Mouse (Mus musculus) embryonic facial prominence, embryonic 10.5 days (tissue): ENCODE measurements at regions not wholly inside any gene's neighbourhood (a gene's known extent, or its start where the extent isn't known, plus 50 kb on each side); places are given as distances from the start of the nearest gene placed in this dataset.

ENCODE experiments used
- DNase-seq: peaks from one replicate; pipeline ENCODE4 v3.0.0-alpha.2; 2017; ENCODE audit warnings: low spot score
- H3K27ac ChIP-seq: fragments of 300-500 bp; sonication (generic); replicated peaks from 2 replicates; pipeline ENCODE4 v1.5.1; 2016; ENCODE audit warnings: mild to moderate bottlenecking
- H3K27me3 ChIP-seq: fragments of 300-500 bp; sonication (generic); replicated peaks from 2 replicates; pipeline ENCODE4 v1.6.1; 2016; ENCODE audit warnings: low read depth, mild to moderate bottlenecking; ENCODE audit not compliant: poor library complexity, severe bottlenecking
- H3K36me3 ChIP-seq: fragments of 300-500 bp; sonication (generic); replicated peaks from 2 replicates; pipeline ENCODE4 v1.6.1; 2016; ENCODE audit warnings: mild to moderate bottlenecking, moderate library complexity
- H3K4me1 ChIP-seq: fragments of 300-500 bp; sonication (generic); 2 replicates; pipeline ENCODE4 v1.6.1; 2016
- H3K4me3 ChIP-seq: fragments of 300-500 bp; sonication (generic); 2 replicates; pipeline ENCODE4 v1.5.1; 2016; ENCODE audit warnings: mild to moderate bottlenecking, moderate library complexity
- H3K9me3 ChIP-seq: fragments of 300-500 bp; sonication (generic); 2 replicates; pipeline ENCODE4 v1.6.1; 2016; ENCODE audit warnings: mild to moderate bottlenecking
- WGBS: fragments of 180-500 bp; shearing (Covaris S2); methylation state at CpG from one replicate; pipeline ENCODE4 v1.1.7; 2016; 5-methylcytosine and 5-hydroxymethylcytosine counted together

- no peak overlapping the region for H3K4me3 ChIP-seq
Observed at GRCm38 (mm10) chr2:179293114-179293513, 149.1 kb upstream of the Cdh4 start.

GRCm38 (mm10) chr2:179297057-179297456, 145.2 kb upstream of the Cdh4 start:
- no peak overlapping the region for H3K4me3 ChIP-seq
- H3K27ac ChIP-seq = no peak overlapping the region
- H3K9me3 ChIP-seq = no peaks in the 10 kb centered on the region
- peak; percentile 12 for DNase-seq
- H3K36me3 ChIP-seq = no peaks in the 10 kb centered on the region
- H3K27me3 ChIP-seq = peaks cover 2% of the 10 kb centered on the region; the same call in 1 of the 2 replicates
- H3K4me1 ChIP-seq = peaks cover 17% of the 10 kb centered on the region
- 58% methylated on average over 9 of the region's 9 CpGs for WGBS

More at GRCm38 (mm10) chr2:179293114-179293513, 149.1 kb upstream of the Cdh4 start:
- Histone ChIP-seq H3K36me3 (no peaks in the 10 kb centered on the region), H3K27ac (no peak overlapping the region), H3K4me1 (peaks cover 22% of the 10 kb centered on the region), H3K9me3 (no peaks in the 10 kb centered on the region), H3K27me3 (no peaks in the 10 kb centered on the region)
- no peak for DNase-seq
- 78% methylated on average over 8 of the region's 8 CpGs for WGBS

- Histone ChIP-seq H3K27me3 (peaks cover 55% of the 10 kb centered on the region), H3K4me1 (peaks cover 34% of the 10 kb centered on the region), H3K9me3 (no peaks in the 10 kb centered on the region), H3K27ac (no peak overlapping the region), H3K36me3 (no peaks in the 10 kb centered on the region), H3K4me3 (no peak overlapping the region)
- no peak for DNase-seq
- 47% methylated on average over 8 of the region's 8 CpGs for WGBS
Observed at GRCm38 (mm10) chr2:179303765-179304164, 138.5 kb upstream of the Cdh4 start.

GRCm38 (mm10) chr2:179307286-179307931, 134.8 kb upstream of the Cdh4 start:
- Histone ChIP-seq H3K27ac (no peak overlapping the region), H3K4me3 (no peak overlapping the region), H3K9me3 (no peaks in the 10 kb centered on the region), H3K27me3 (peaks cover 72% of the 10 kb centered on the region), H3K4me1 (peaks cover 34% of the 10 kb centered on the region), H3K36me3 (no peaks in the 10 kb centered on the region)
- 4% methylated on average over 11 of the region's 11 CpGs for WGBS
- DNase-seq = peak; percentile 67

GRCm38 (mm10) chr2:179307932-179308303, 134.3 kb upstream of the Cdh4 start:
- H3K9me3 ChIP-seq = no peaks in the 10 kb centered on the region
- H3K27me3 ChIP-seq = peaks cover 73% of the 10 kb centered on the region
- no peak overlapping the region for H3K27ac ChIP-seq
- no peak overlapping the region for H3K4me3 ChIP-seq
- WGBS = 56% methylated on average over 3 of the region's 3 CpGs
- no peaks in the 10 kb centered on the region for H3K36me3 ChIP-seq
- peaks cover 34% of the 10 kb centered on the region for H3K4me1 ChIP-seq
- no peak for DNase-seq

- no peak for DNase-seq
- WGBS = 56% methylated on average over 6 of the region's 6 CpGs
- Histone ChIP-seq H3K4me3 (no peak overlapping the region), H3K27ac (no peak overlapping the region), H3K4me1 (no peaks in the 10 kb centered on the region), H3K9me3 (0 out of 2 replicates have a peak, but pooled peaks cover 3% of the 10 kb centered on the region), H3K36me3 (no peaks in the 10 kb centered on the region), H3K27me3 (no peaks in the 10 kb centered on the region; the same call in 1 of the 2 replicates)
Observed at GRCm38 (mm10) chr2:179318046-179318445, 124.2 kb upstream of the Cdh4 start.

GRCm38 (mm10) chr2:179325242-179325641, 117.0 kb upstream of the Cdh4 start:
- Histone ChIP-seq H3K4me3 (no peak overlapping the region), H3K27ac (no peak overlapping the region), H3K27me3 (no peaks in the 10 kb centered on the region), H3K9me3 (0 out of 2 replicates have a peak, but pooled peaks cover under 1% of the 10 kb centered on the region), H3K36me3 (no peaks in the 10 kb centered on the region), H3K4me1 (no peaks in the 10 kb centered on the region)
- WGBS = 74% methylated on average over 5 of the region's 5 CpGs
- DNase-seq = no peak

- no peak overlapping the region for H3K4me3 ChIP-seq
- H3K27me3 ChIP-seq = no peaks in the 10 kb centered on the region
- WGBS = 63% methylated on average over 5 of the region's 5 CpGs
- no peaks in the 10 kb centered on the region for H3K9me3 ChIP-seq
- peak; percentile 12 for DNase-seq
- H3K4me1 ChIP-seq = peaks cover 5% of the 10 kb centered on the region
- no peak overlapping the region for H3K27ac ChIP-seq
- no peaks in the 10 kb centered on the region for H3K36me3 ChIP-seq
Observed at GRCm38 (mm10) chr2:179332872-179333489, 109.2 kb upstream of the Cdh4 start.

GRCm38 (mm10) chr2:179333587-179333986, 108.6 kb upstream of the Cdh4 start:
- H3K4me1 ChIP-seq = peaks cover 5% of the 10 kb centered on the region
- no peaks in the 10 kb centered on the region for H3K9me3 ChIP-seq
- no peaks in the 10 kb centered on the region for H3K27me3 ChIP-seq
- no peak for DNase-seq
- no peak overlapping the region for H3K4me3 ChIP-seq
- no peak overlapping the region for H3K27ac ChIP-seq
- H3K36me3 ChIP-seq = no peaks in the 10 kb centered on the region
- WGBS = 63% methylated on average over 5 of the region's 5 CpGs

GRCm38 (mm10) chr2:179336235-179336634, 106.0 kb upstream of the Cdh4 start:
- Histone ChIP-seq H3K36me3 (no peaks in the 10 kb centered on the region), H3K27ac (no peak overlapping the region), H3K4me3 (no peak overlapping the region), H3K4me1 (peaks cover 5% of the 10 kb centered on the region), H3K9me3 (no peaks in the 10 kb centered on the region), H3K27me3 (no peaks in the 10 kb centered on the region)
- DNase-seq = peak; percentile 13
- WGBS = 9% methylated on average over 1 of the region's 1 CpGs

GRCm38 (mm10) chr2:179352676-179353075, 89.6 kb upstream of the Cdh4 start:
- Histone ChIP-seq H3K9me3 (no peaks in the 10 kb centered on the region), H3K27ac (no peak overlapping the region), H3K27me3 (no peaks in the 10 kb centered on the region), H3K4me3 (no peak overlapping the region), H3K36me3 (no peaks in the 10 kb centered on the region), H3K4me1 (no peaks in the 10 kb centered on the region)
- no peak for DNase-seq
- 71% methylated on average over 3 of the region's 3 CpGs for WGBS

GRCm38 (mm10) chr2:179354866-179355265, 87.4 kb upstream of the Cdh4 start:
- Histone ChIP-seq H3K4me3 (no peak overlapping the region), H3K36me3 (no peaks in the 10 kb centered on the region), H3K9me3 (no peaks in the 10 kb centered on the region), H3K27ac (no peak overlapping the region), H3K4me1 (no peaks in the 10 kb centered on the region), H3K27me3 (no peaks in the 10 kb centered on the region)
- no peak for DNase-seq
- 77% methylated on average over 5 of the region's 5 CpGs for WGBS

GRCm38 (mm10) chr2:179370882-179371546, 71.2 kb upstream of the Cdh4 start:
- H3K27me3 ChIP-seq = no peaks in the 10 kb centered on the region
- no peak overlapping the region for H3K27ac ChIP-seq
- no peaks in the 10 kb centered on the region; the same call in 1 of the 2 replicates for H3K4me1 ChIP-seq
- DNase-seq = no peak
- H3K4me3 ChIP-seq = no peak overlapping the region
- no peaks in the 10 kb centered on the region for H3K36me3 ChIP-seq
- no peaks in the 10 kb centered on the region for H3K9me3 ChIP-seq
- 81% methylated on average over 14 of the region's 14 CpGs for WGBS
